Mouse (Mus musculus) left cerebral cortex, adult 18-20 months (tissue): ENCODE data around the gene Nat14. TPM values are rescaled to one million over a fixed set of nuclear protein-coding genes. Genes with fewer than 3 reads are reported as not detected.

ENCODE experiments used
- DNase-seq, 2 experiments: peaks; one replicate each; pipeline ENCODE4 v3.0.0; 2021 to 2022; ENCODE audit warnings: low spot score in 2 of 2, mixed read lengths in 1 of 2
- total RNA-seq, 2 experiments: library from RNA; stranded (reverse); gene quantifications; 2 replicates each; pipeline ENCODE4 v1.2.3; 2021

The Nat14 gene
- total RNA-seq, 2 experiments from 2014 or later: 104 TPM

- DNase-seq: peak; percentile 91 to 96
These were observed 21.5 kb downstream of the Nat14 start for GRCm38 (mm10) chr7:4943223-4943815.

GRCm38 (mm10) chr7:4947855-4948254, 26.0 kb downstream of the Nat14 start:
- no peak for DNase-seq

- no peak for DNase-seq
These were observed 26.6 kb downstream of the Nat14 start for GRCm38 (mm10) chr7:4948386-4948785.

- no peak for DNase-seq
These were observed 28.9 kb downstream of the Nat14 start for GRCm38 (mm10) chr7:4950561-4951342.

- no peak for DNase-seq
These were observed 32.1 kb downstream of the Nat14 start for GRCm38 (mm10) chr7:4953815-4954445.

GRCm38 (mm10) chr7:4957361-4957760, 35.5 kb downstream of the Nat14 start:
- no peak for DNase-seq

- no peak for DNase-seq
These were observed 41.7 kb downstream of the Nat14 start for GRCm38 (mm10) chr7:4963527-4963926.

- peak; percentile 68 to 72 for DNase-seq
These were observed 42.4 kb downstream of the Nat14 start, which contains the start of gene Sbk2 for GRCm38 (mm10) chr7:4964272-4964671. TSS of gene Sbk2 (minus strand) at chr7:4964406.

GRCm38 (mm10) chr7:4964988-4965387, 43.2 kb downstream of the Nat14 start:
- no peak for DNase-seq

- no peak for DNase-seq
These were observed 49.2 kb downstream of the Nat14 start, which contains the start of gene Sbk3 for GRCm38 (mm10) chr7:4971068-4971467. TSS of gene Sbk3 (minus strand) at chr7:4971168.

- DNase-seq: no peak
These were observed 49.9 kb downstream of the Nat14 start for GRCm38 (mm10) chr7:4971710-4972109.

GRCm38 (mm10) chr7:4972321-4973047, 50.7 kb downstream of the Nat14 start:
- no peak for DNase-seq

Other genes with a start within 250 kb of the Nat14 start
- 100 to 1,000 TPM; 100 to 105 TPM for gene Hspbp1, start 237.0 kb upstream of the Nat14 start, total RNA-seq
- gene Brsk1, start 231.4 kb upstream of the Nat14 start, total RNA-seq: 100 to 1,000 TPM; 436 to 437 TPM
- gene Tmem150b, start 196.8 kb upstream of the Nat14 start, total RNA-seq: not detected
- 10 to 100 TPM; 19.0 to 25.2 TPM for gene Kmt5c, start 181.9 kb upstream of the Nat14 start, total RNA-seq
- 1 to 10 TPM; 5.0 to 8.8 TPM for gene Cox6b2, start 168.9 kb upstream of the Nat14 start, total RNA-seq
- gene Fam71e2, start 150.7 kb upstream of the Nat14 start, total RNA-seq: not detected
- under 1 TPM; 0.28 to 0.30 TPM for gene Il11, start 139.2 kb upstream of the Nat14 start, total RNA-seq
- not detected for gene Tmem190, start 139.1 kb upstream of the Nat14 start, total RNA-seq
- gene Tmem238, start 132.4 kb upstream of the Nat14 start, total RNA-seq: 1 to 10 TPM; 2.0 to 3.1 TPM
- gene Rpl28, start 129.2 kb upstream of the Nat14 start, total RNA-seq: 100 to 1,000 TPM; 439 to 453 TPM
- 100 to 1,000 TPM; 101 to 108 TPM for gene Ube2s, start 109.4 kb upstream of the Nat14 start, total RNA-seq
- gene Shisa7, start 77.3 kb upstream of the Nat14 start, total RNA-seq: 100 to 1,000 TPM; 102 to 115 TPM
- gene Isoc2b, start 51.8 kb upstream of the Nat14 start, total RNA-seq: 1 to 10 TPM; 4.5 to 5.9 TPM
- 10 to 100 TPM; 14.2 to 14.8 TPM for gene Isoc2a, start 44.9 kb upstream of the Nat14 start, total RNA-seq
- under 1 TPM in 1 of 2 experiments, not detected in 1; 0.46 TPM for gene Gm36210, start 15.5 kb upstream of the Nat14 start, total RNA-seq
- gene Zfp628, start 6.8 kb upstream of the Nat14 start, total RNA-seq: 10 to 100 TPM; 14.7 to 15.9 TPM
- gene Ssc5d, start 3.8 kb downstream of the Nat14 start, total RNA-seq: 1 to 10 TPM; 2.6 to 3.3 TPM
- under 1 TPM; 0.26 to 0.45 TPM for gene Sbk2, start 42.4 kb downstream of the Nat14 start, total RNA-seq
- gene Sbk3, start 49.1 kb downstream of the Nat14 start, total RNA-seq: under 1 TPM; 0.58 to 0.91 TPM
- 10 to 100 TPM; 25.1 to 27.8 TPM for gene Zfp579, start 74.1 kb downstream of the Nat14 start, total RNA-seq
- gene Zfp524, start 92.4 kb downstream of the Nat14 start, total RNA-seq: 1 to 10 TPM; 7.4 to 7.8 TPM
- gene Fiz1, start 92.7 kb downstream of the Nat14 start, total RNA-seq: 10 to 100 TPM; 23.3 to 25.7 TPM
- gene Gm44973, start 93.5 kb downstream of the Nat14 start, total RNA-seq: not detected
- gene Zfp865, start 98.3 kb downstream of the Nat14 start, total RNA-seq: 10 to 100 TPM; 34.9 to 35.5 TPM
- gene Ccdc106, start 98.5 kb downstream of the Nat14 start, total RNA-seq: 10 to 100 TPM; 57.3 to 59.7 TPM
- gene 4632433K11Rik, start 112.1 kb downstream of the Nat14 start, total RNA-seq: not detected
- gene Zfp784, start 116.4 kb downstream of the Nat14 start, total RNA-seq: 1 to 10 TPM; 4.4 to 4.8 TPM
- gene Zfp580, start 129.5 kb downstream of the Nat14 start, total RNA-seq: 10 to 100 TPM; 27.8 to 31.0 TPM
- gene U2af2, start 140.1 kb downstream of the Nat14 start, total RNA-seq: 100 to 1,000 TPM; 176 to 181 TPM
- gene Epn1, start 158.2 kb downstream of the Nat14 start, total RNA-seq: 100 to 1,000 TPM; 482 to 504 TPM
- gene Rfpl4, start 194.9 kb downstream of the Nat14 start, total RNA-seq: not detected
- gene Rasl2-9, start 203.9 kb downstream of the Nat14 start, total RNA-seq: under 1 TPM; 0.49 to 0.68 TPM
- not detected for gene Vmn1r55, start 227.6 kb downstream of the Nat14 start, total RNA-seq